Mouse (Mus musculus) hindbrain, embryonic 11.5 days (tissue): ENCODE measurements around the gene Olfr319. TPM values are rescaled to one million over a fixed set of nuclear protein-coding genes. Genes with fewer than 3 reads are reported as not detected.
"Not testable (repeated sequence)": the region's sequence is repeated elsewhere in the genome, so short reads cannot be mapped to it uniquely, and the experiment has no call there.

Source experiments
- ATAC-seq: fragments of 200-750 bp; cut with Nextera tagmentation; 2 replicates; pipeline ENCODE4 v1.8.0; 2017; ENCODE audit warnings: mild to moderate bottlenecking, moderate TSS enrichment, moderate library complexity; ENCODE audit not compliant: low FRiP score
- DNase-seq: peaks from one replicate; pipeline ENCODE4 v3.0.0-alpha.2; 2015; ENCODE audit warnings: low spot score
- H3K27ac ChIP-seq: fragments of 300-500 bp; sonication (generic); 2 replicates; pipeline ENCODE4 v1.5.1; 2014; ENCODE audit warnings: mild to moderate bottlenecking, low read depth, low read length
- H3K27me3 ChIP-seq: fragments of 300-500 bp; sonication (generic); 2 replicates; pipeline ENCODE4 v1.6.1; 2014; ENCODE audit warnings: mild to moderate bottlenecking, low read length, moderate library complexity, mixed read lengths; ENCODE audit not compliant: control insufficient read depth, insufficient read depth
- H3K36me3 ChIP-seq: fragments of 300-500 bp; sonication (generic); 2 replicates; pipeline ENCODE4 v1.6.1; 2014; ENCODE audit warnings: mild to moderate bottlenecking, low read length, moderate library complexity, mixed read lengths; ENCODE audit not compliant: control insufficient read depth, insufficient read depth
- H3K4me1 ChIP-seq: fragments of 300-500 bp; sonication (generic); replicated peaks from 2 replicates; pipeline ENCODE4 v1.6.1; 2014; ENCODE audit warnings: low read length, mixed read lengths; ENCODE audit not compliant: control insufficient read depth, insufficient read depth
- H3K4me2 ChIP-seq: fragments of 300-500 bp; sonication (generic); replicated peaks from 2 replicates; pipeline ENCODE4 v1.6.1; 2014; ENCODE audit warnings: mild to moderate bottlenecking, low read depth, low read length
- H3K4me3 ChIP-seq: fragments of 300-500 bp; sonication (generic); 2 replicates; pipeline ENCODE4 v1.5.1; 2014; ENCODE audit warnings: low read depth, low read length
- H3K9ac ChIP-seq: fragments of 300-500 bp; sonication (generic); 2 replicates; pipeline ENCODE4 v1.6.1; 2014; ENCODE audit warnings: low read depth, low read length
- H3K9me3 ChIP-seq: fragments of 300-500 bp; sonication (generic); 2 replicates; pipeline ENCODE4 v1.6.1; 2016; ENCODE audit warnings: low read length; ENCODE audit not compliant: control insufficient read depth
- WGBS: fragments of 180-500 bp; shearing (Covaris S2); extraction: QIAGEN DNeasy Blood & Tissue Kit; methylation state at CpG from one replicate; pipeline ENCODE4 v1.1.7; 2014; 5-methylcytosine and 5-hydroxymethylcytosine counted together
- polyA plus RNA-seq: library from polyadenylated mRNA; unstranded; fragments of >200 nt; fragmentation: Nextera tagmentation; extraction: Ambion mirVana; gene quantifications from 2 replicates; pipeline ENCODE4 v1.2.1, GENCODE M21; 2014

Olfr319 gene
- polyA plus RNA-seq, result not detected in 2 replicates

DNA sequence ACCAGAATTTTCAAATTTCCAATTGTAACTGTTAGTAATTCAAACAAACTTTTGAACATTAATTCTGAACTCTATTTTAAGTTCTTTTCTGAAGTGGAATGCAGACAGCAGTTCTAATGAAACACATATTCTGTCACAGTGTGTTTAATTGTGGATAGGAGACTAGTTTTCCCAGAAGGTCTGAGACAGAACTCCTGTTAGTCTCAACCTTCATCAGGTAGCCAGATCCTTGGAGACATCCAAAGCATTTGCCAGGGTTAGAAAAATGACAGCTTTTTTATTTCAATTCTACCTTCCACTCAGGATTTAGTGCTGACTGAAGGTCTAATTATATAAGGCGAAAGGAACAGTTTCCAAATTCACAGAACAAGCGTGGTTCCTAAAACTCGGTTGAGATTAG is at the start of gene Olfr319:
Gene Olfr319 (plus strand): TSS at position 301 of the 400 bp plus-strand sequence.
- DNase-seq (no peak), ATAC-seq (no peak)
- Histone ChIP-seq H3K27me3 (no peaks in the 10 kb centered on the region), H3K9ac (no peak within 1 kb of the TSS), H3K9me3 (no peaks in the 10 kb centered on the region), H3K4me1 (no peaks in the 10 kb centered on the region), H3K36me3 (no peaks in the 10 kb centered on the region), H3K4me2 (no peak within 1 kb of the TSS), H3K27ac (no peak within 1 kb of the TSS), H3K4me3 (no peak within 1 kb of the TSS)
- 91% methylated on average over 3 of the region's 3 CpGs for WGBS

DNA sequence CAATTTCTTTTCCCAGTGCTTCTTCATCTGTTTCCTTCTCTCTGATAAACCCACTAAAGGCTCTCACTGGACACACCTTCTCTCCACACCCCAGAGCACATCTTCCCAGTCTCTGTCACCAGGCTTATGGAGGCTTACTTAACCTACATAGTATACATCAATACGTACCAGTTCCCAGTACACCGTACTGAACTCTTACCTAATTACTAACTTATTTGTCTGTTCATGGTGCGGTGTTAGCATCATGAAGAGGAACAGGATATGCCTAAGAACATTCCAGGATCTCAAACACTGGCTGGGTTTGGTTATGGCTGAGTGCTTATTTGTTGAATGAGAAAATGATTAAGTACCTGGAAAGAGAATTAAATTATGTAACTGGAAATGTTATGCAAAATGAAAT is 43.8 kb upstream of the Olfr319 start:
- DNase-seq (no peak), ATAC-seq (no peak)
- Histone ChIP-seq H3K4me1 (no peaks in the 10 kb centered on the region), H3K4me3 (no peak overlapping the region), H3K27me3 (no peaks in the 10 kb centered on the region), H3K36me3 (no peaks in the 10 kb centered on the region), H3K27ac (no peak overlapping the region), H3K9me3 (no peaks in the 10 kb centered on the region), H3K9ac (no peak overlapping the region), H3K4me2 (no peak overlapping the region)
- WGBS, result 87% methylated on average over 3 of the region's 3 CpGs

DNA sequence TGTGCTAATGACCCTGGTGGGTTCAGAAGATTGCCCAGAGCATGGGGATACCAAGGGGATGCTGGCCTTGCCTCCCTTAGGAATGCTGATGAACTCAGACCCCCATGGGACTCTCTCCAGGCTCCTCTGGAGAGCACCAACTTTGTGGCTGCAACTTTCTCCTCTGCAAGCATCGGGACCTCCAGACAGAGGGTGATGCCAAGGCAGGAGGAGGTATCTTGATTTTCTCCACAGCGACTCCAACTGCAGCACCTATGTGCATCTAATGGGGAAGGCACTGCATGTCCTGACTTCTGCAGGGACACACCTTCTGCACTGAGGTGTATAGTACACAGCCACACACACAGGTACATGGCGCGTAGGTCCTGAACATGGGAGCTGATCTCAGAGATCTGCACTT is 40.4 kb upstream of the Olfr319 start, which contains the start of gene Olfr322:
Gene Olfr322 (plus strand): TSS at position 187 of the 400 bp plus-strand sequence.
- Histone ChIP-seq H3K36me3 (no peaks in the 10 kb centered on the region), H3K4me1 (no peaks in the 10 kb centered on the region), H3K4me3 (no peak within 1 kb of the TSS), H3K27ac (no peak within 1 kb of the TSS), H3K9ac (no peak within 1 kb of the TSS), H3K9me3 (no peaks in the 10 kb centered on the region), H3K4me2 (no peak within 1 kb of the TSS), H3K27me3 (no peaks in the 10 kb centered on the region)
- no peak for ATAC-seq
- DNase-seq, result no peak
- WGBS, result 89% methylated on average over 4 of the region's 4 CpGs

DNA sequence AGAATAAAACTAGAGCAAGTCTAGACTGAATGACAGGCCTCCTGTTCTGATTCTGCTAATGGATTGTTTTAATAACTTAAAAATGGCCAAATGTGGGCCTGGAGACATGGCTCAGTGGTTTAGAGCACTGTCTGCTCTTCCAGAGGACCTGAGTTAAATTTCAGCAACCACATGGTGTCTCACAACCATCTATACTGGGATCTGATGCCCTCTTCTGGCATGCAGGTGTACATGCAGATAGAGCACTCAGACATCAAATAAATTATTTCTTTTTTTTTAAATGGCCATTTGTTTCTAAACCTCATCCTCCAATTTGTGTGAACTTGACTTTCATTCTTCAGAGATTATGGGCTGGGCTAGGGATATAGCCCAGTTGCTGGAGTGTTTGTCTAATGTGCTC is 29.7 kb upstream of the Olfr319 start:
- Histone ChIP-seq H3K27ac (no peak overlapping the region), H3K27me3 (no peaks in the 10 kb centered on the region), H3K9ac (no peak overlapping the region), H3K36me3 (no peaks in the 10 kb centered on the region), H3K4me2 (no peak overlapping the region), H3K9me3 (no peaks in the 10 kb centered on the region), H3K4me1 (no peaks in the 10 kb centered on the region), H3K4me3 (no peak overlapping the region)
- ATAC-seq (no peak), DNase-seq (no peak)

DNA sequence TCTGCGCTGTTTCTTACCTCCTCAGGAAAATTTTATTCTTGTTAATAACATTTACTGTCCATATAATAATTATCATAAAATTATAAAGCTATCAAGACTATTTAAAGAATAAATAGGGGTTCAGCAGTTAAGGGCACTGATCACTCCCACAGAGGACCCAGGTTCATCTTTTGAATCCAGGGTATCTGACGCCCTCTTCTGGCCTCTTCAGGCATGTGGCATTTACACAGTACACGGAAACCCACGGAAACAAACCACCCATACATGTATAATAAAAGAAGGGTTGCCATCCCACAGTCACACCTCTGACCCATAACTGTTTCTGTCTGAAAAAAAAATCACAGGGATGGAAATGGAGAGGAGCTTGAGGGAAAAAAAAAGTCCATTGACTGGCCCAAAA is 27.1 kb upstream of the Olfr319 start:
- Histone ChIP-seq H3K4me3 (no peak overlapping the region), H3K4me2 (no peak overlapping the region), H3K9ac (no peak overlapping the region), H3K27me3 (no peaks in the 10 kb centered on the region), H3K27ac (no peak overlapping the region), H3K9me3 (no peaks in the 10 kb centered on the region), H3K36me3 (no peaks in the 10 kb centered on the region), H3K4me1 (no peaks in the 10 kb centered on the region)
- no peak for ATAC-seq
- WGBS, result 54% methylated on average over 4 of the region's 4 CpGs
- no peak for DNase-seq

DNA sequence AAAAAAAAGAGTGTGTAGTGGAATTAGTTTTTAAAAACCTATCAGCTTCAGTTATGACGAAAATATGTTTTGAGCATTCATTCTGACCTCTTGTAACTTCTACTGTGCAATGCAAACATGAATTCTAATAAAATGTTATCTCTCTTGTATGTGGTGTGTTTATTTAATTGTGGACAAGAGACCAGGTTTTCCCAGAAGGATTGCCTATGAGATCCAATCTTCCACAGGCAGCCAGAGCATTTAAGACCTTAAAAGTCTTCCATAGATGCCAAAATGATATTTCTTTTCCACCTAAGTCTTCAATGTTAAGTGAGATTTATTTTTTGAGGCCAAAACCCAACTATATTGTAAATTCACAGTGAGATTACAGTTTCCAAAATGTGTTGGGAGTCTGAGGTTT is 18.2 kb upstream of the Olfr319 start, which contains the start of gene Olfr320:
Gene Olfr320 (plus strand): TSS at position 301 of the 400 bp plus-strand sequence.
- ATAC-seq (no peak), DNase-seq (no peak)
- 87% methylated on average over 1 of the region's 1 CpGs for WGBS
- no peaks in the 10 kb centered on the region for H3K36me3 ChIP-seq
- H3K27ac ChIP-seq, result no peak within 1 kb of the TSS
- no peaks in the 10 kb centered on the region for H3K9me3 ChIP-seq
- H3K9ac ChIP-seq, result no peak within 1 kb of the TSS
- no peaks in the 10 kb centered on the region for H3K4me1 ChIP-seq
- H3K4me3 ChIP-seq, result no peak within 1 kb of the TSS
- H3K27me3 ChIP-seq, result no peaks in the 10 kb centered on the region
- H3K4me2 ChIP-seq, result no peak within 1 kb of the TSS

DNA sequence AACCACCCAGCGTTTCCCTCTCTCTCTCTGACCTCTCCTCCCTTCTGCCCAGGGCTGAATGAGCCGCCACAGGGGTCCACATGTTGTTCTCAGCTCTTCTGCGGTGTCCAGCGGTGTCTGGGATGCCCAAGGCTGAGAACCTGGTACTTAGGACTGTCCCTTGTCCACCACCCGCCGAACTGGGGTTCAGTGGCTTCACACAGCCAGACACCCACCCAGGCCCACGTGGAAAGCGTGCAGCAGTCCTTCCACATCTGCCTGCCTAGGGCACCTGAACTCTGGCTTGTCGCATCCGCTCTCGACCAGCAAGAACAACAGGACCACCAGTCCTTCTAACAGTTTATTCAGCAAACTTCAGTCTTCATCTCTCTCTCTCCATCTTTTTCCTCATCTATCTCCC is 10.1 kb downstream of the Olfr319 start:
- ATAC-seq, result no peak
- Histone ChIP-seq H3K4me1 (no peaks in the 10 kb centered on the region), H3K4me3 (no peak overlapping the region), H3K4me2 (no peak overlapping the region), H3K36me3 (no peaks in the 10 kb centered on the region), H3K9ac (no peak overlapping the region), H3K9me3 (no peaks in the 10 kb centered on the region), H3K27me3 (no peaks in the 10 kb centered on the region), H3K27ac (no peak overlapping the region)
- WGBS, result 86% methylated on average over 11 of the region's 11 CpGs
- DNase-seq, result no peak

DNA sequence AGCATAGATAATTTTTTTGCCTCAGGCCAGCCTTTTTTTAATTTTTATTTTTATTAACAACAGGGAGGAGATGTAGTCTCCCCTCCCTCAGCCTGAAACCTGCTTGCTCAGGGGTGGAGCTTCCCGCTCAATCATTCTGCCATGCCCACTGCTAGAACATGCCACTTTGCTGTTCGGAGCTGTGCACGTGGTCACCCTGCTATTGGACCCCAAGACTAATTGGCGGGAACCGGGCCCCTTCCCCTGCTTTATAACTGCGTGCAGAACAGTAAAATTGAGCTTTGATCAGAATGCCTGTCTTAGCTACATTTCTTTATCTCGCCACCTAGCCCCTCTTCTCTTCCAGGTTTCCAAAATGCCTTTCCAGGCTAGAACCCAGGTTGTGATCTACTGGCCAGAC is 18.8 kb downstream of the Olfr319 start:
- H3K4me3 ChIP-seq, ATAC-seq, H3K36me3 ChIP-seq, H3K27me3 ChIP-seq, H3K4me1 ChIP-seq, H3K4me2 ChIP-seq, H3K27ac ChIP-seq, H3K9ac ChIP-seq, H3K9me3 ChIP-seq, DNase-seq: not testable (repeated sequence)
- WGBS, result 89% methylated on average over 6 of the region's 7 CpGs

DNA sequence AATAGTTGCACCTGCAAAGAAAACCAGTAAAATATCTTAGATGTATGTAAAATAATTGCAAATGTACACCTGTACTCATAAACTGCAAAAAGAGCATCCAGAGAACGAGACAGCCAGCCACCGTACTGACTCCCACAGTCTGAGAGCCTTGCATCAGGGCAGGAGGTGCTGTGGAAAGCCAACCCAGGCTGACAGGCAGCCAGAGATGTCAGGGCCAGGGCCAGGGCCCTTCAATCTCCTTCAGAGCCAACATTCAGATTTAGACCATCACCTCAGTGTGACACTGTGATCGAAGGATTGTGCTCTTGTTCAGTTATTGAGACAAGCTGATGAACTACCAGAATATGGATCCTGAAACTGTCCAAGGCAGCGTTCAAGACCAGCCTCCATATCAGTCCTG is 20.7 kb downstream of the Olfr319 start:
- ATAC-seq (no peak), DNase-seq (no peak)
- H3K4me1 ChIP-seq, result no peaks in the 10 kb centered on the region
- WGBS, result 85% methylated on average over 4 of the region's 4 CpGs
- H3K36me3 ChIP-seq, result no peaks in the 10 kb centered on the region
- H3K9ac ChIP-seq, result no peak overlapping the region
- H3K9me3 ChIP-seq, result no peaks in the 10 kb centered on the region
- no peak overlapping the region for H3K4me2 ChIP-seq
- H3K27ac ChIP-seq, result no peak overlapping the region
- H3K4me3 ChIP-seq, result no peak overlapping the region
- no peaks in the 10 kb centered on the region for H3K27me3 ChIP-seq
